Mouse (Mus musculus) G1E-ER4 (cell line): Measurements from ENCODE around the gene Serpinb6b. TPM values are rescaled to one million over a fixed set of nuclear protein-coding genes. Genes with fewer than 3 reads are reported as not detected.

Experiments used
- GATA1 ChIP-seq: IDR thresholded peaks from one replicate; pipeline ENCODE4 v1.8.0; 2012; ENCODE audit warnings: low read length, inconsistent platforms
- polyA plus RNA-seq: library from polyadenylated mRNA; stranded (reverse); fragments of >175 nt; gene quantifications from 2 replicates; pipeline ENCODE4 v1.2.3, GENCODE M21; 2012

The Serpinb6b gene
- polyA plus RNA-seq, 1 experiment: not detected

GRCm38 (mm10) chr13:33006555-33006954, 41.5 kb downstream of the Serpinb6b start:
- no peak for TF ChIP-seq GATA1

- no peak for TF ChIP-seq GATA1
Measured at GRCm38 (mm10) chr13:33012395-33012794, 47.4 kb downstream of the Serpinb6b start.

DNA sequence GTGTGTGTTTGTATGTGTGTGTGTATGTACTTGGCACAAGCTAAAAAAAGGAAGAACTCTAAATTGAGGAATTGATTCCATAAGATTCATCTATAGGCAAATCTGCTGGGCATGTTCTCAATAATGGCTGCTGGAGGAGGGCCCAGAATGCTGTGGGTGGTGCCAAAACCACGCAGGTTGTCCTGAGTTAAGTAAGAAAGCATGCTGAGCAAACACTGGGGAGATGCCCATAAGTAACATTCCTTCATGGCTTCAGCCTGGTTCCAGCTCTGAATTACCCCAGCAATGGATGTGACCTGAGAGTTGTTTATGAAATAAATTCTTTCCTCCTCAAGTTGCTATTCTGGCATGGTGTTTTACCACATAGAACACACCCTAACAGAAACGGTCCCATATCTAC, 48.3 kb downstream of the Serpinb6b start:
- TF ChIP-seq GATA1: no peak

GRCm38 (mm10) chr13:33022371-33022770, 57.4 kb downstream of the Serpinb6b start:
- TF ChIP-seq GATA1: no peak

DNA sequence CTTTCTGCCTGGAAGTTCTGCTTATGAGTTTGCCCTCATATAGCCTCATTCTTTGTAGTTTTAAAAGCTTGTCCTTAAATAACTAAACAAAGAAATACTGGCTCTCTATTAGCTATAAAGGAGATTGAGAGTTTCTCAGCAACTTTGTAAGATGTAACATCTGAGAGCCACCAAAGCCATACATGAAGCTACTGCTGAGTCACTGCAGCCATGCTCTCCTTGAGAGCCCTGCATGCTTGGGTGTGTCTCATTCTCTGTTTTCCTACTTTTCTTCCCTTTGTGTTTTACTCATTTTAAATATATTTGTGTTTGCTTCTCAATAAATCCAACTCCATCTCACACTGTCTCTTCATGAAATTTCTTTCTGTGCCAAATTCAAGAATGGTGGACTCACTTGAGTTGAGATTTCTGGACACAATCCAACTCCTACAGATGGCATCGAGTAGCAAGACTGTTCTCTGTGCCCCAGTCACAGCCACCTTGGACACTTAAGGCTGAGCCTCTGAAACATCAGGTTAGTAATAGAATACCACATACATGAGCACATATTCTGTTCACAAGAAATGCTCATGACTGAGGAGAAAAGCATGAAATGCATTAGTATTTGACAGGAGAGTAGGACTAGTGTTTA, 61.5 kb downstream of the Serpinb6b start:
- TF ChIP-seq GATA1: no peak

DNA sequence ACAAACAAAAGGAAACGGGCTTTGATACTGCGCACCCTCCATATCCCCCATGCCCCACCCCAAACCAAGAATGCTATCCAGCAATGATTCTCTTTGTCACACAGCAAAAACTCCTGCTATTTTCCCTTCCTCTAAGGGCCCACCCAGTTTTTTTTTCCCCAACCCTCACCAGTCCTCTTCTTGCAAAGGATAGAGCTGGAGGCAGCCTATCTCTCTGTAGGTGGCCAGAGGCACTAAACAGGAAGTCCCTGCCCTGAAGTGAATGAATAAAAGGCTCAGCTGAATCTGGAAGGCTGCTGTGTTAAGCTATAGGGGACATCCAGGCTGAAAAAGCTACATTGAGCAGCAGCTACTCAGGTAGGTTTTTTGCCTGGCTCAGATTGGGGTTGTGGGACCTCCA, 62.2 kb downstream of the Serpinb6b start, which contains the start of gene Serpinb9b:
Gene Serpinb9b (plus strand): TSS at position 173 of the 400 bp plus-strand sequence.
- TF ChIP-seq GATA1: no peak

- TF ChIP-seq GATA1: no peak
Measured at GRCm38 (mm10) chr13:33028146-33028545, 63.1 kb downstream of the Serpinb6b start.

DNA sequence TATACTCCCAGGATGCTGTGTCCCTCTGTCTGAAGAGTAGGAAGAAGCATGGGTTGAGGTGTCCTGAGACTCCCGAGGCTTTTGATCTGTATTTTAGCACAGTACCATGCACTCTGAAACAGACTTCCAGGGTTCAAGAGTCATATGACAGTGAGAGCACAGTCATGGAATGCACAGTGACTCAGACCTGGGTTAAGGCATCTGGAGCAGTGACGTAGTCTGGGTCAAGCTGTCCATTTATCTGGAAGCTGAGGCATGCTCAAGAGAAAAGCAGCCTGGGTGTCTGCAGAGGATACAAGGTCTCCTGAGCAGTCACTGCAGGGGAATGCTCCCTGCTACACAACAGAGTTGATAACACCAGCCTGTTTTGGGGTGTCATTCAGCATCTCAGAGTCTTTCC, 63.5 kb downstream of the Serpinb6b start:
- no peak for TF ChIP-seq GATA1

Other genes starting within 250 kb of the Serpinb6b start
- gene Mylk4, start 181.3 kb upstream of the Serpinb6b start, polyA plus RNA-seq: not detected in 2 replicates
- 34.5 and 38.2 TPM in 2 replicates for gene Wrnip1, start 163.2 kb upstream of the Serpinb6b start, polyA plus RNA-seq
- gene D930007J09Rik, start 162.4 kb upstream of the Serpinb6b start, polyA plus RNA-seq: not detected in 2 replicates
- gene Serpinb1a, start 114.0 kb upstream of the Serpinb6b start, polyA plus RNA-seq: not detected in 2 replicates
- gene Serpinb1c, start 67.0 kb upstream of the Serpinb6b start, polyA plus RNA-seq: not detected in 2 replicates
- gene Serpinb9, start 38.0 kb downstream of the Serpinb6b start, polyA plus RNA-seq: 0.11 and 0.12 TPM in 2 replicates
- not detected in 2 replicates for gene Serpinb9b, start 62.2 kb downstream of the Serpinb6b start, polyA plus RNA-seq
- gene Serpinb1b, start 113.4 kb downstream of the Serpinb6b start, polyA plus RNA-seq: not detected in 2 replicates
- gene Serpinb9c, start 194.5 kb downstream of the Serpinb6b start, polyA plus RNA-seq: 0.27 and 0.29 TPM in 2 replicates
- not detected in 2 replicates for gene Serpinb9d, start 227.8 kb downstream of the Serpinb6b start, polyA plus RNA-seq